Mouse (Mus musculus): ENCODE data around the gene Gm28635.

- TF ChIP-seq KAT2A (IDR thresholded peaks at IDR 0.05; ENCODE audit: insufficient replicate concordance, low read length) (no peak), SIN3A (IDR thresholded peaks at IDR 0.05; ENCODE audit: low read length) (no peak), ELF1 (IDR thresholded peaks at IDR 0.05; ENCODE audit: low read depth, low read length) (no peak), ETS1 (conservative IDR thresholded peaks at IDR 0.05; ENCODE audit: low read depth, low read length) (no peak), CTCF (conservative IDR thresholded peaks at IDR 0.05 in 1 of 2, IDR thresholded peaks at IDR 0.05 in 1 of 2; ENCODE audit: low read depth in 2 of 2, low read length in 2 of 2) (no peak), MAFK (IDR thresholded peaks at IDR 0.05; ENCODE audit: insufficient replicate concordance, low read length) (no peak), NRF1 (IDR thresholded peaks at IDR 0.05; ENCODE audit: low read depth, low read length) (no peak), CHD1 (IDR thresholded peaks at IDR 0.05; ENCODE audit: low read depth, low read length) (no peak), TBP (conservative IDR thresholded peaks at IDR 0.05; ENCODE audit: low read depth, low read length) (no peak), POLR2A (IDR thresholded peaks at IDR 0.05; ENCODE audit: low read depth, low read length) (no peak)
These were observed 51.4 kb downstream of the Gm28635 start for GRCm38 (mm10) chr2:84626366-84626975.

All from CH12.LX (cell line).